Mouse (Mus musculus): ENCODE data around the gene Dtnb. TPM values are rescaled to one million over a fixed set of nuclear protein-coding genes. Genes with fewer than 3 reads are reported as not detected.

Gene Dtnb
- polyA plus RNA-seq, 1 experiment from 2014 or later: 40.9 TPM

DNA sequence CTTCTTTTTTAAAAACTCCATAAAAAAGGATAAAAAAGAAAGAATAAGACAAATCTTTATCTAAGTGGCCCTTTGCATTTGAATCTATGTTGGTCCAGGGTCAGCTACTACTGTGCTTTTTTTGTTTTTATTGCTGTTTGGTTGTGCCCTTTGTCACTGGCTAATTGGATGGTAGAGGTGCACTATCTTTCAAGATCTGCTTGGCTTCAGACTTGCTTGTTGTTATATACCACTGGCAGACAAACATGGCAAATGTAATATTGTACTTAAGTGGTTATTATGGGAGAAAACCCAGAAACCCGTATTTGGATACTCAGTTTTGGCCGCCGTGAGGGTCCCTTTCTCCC lies 46.8 kb downstream of the Dtnb start:
- H3K27ac ChIP-seq: no peak overlapping the region
- no peak overlapping the region for H3K4me3 ChIP-seq
- no peaks in the 10 kb centered on the region for H3K9me3 ChIP-seq
- H3K4me1 ChIP-seq (replicated peaks): no peaks in the 10 kb centered on the region
- ATAC-seq (ENCODE audit: low FRiP score): no peak
- H3K9ac ChIP-seq: no peak overlapping the region
- H3K27me3 ChIP-seq: no peaks in the 10 kb centered on the region
- H3K4me2 ChIP-seq: no peak overlapping the region
- WGBS: 96% methylated on average over 3 of the region's 3 CpGs
- peaks cover 10% of the 10 kb centered on the region for H3K36me3 ChIP-seq

DNA sequence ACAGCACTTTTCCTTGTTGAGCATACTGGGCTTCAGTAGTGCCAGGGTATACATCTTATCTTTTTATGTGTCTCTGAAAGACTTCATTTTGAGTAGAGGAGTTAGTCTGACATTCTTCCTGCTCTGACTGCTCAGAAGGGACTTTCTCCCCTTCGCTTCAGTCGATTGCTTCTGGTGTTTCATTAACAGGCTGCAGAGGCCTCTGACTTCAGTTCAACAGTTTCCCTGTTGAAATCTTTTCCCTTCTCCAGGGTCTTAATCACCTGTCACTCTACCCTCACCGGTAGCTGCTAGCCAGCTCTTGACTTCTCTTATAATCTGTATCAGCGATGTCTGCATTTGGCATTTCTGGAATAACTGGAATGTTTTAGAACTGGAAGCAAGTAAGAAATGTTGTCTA lies 54.7 kb downstream of the Dtnb start:
- H3K27ac ChIP-seq: no peak overlapping the region
- no peak overlapping the region for H3K4me2 ChIP-seq
- H3K27me3 ChIP-seq: no peaks in the 10 kb centered on the region
- H3K9ac ChIP-seq: no peak overlapping the region
- no peaks in the 10 kb centered on the region for H3K36me3 ChIP-seq
- no peak overlapping the region for H3K4me3 ChIP-seq
- no peaks in the 10 kb centered on the region for H3K9me3 ChIP-seq
- 80% methylated on average over 4 of the region's 4 CpGs for WGBS
- H3K4me1 ChIP-seq (replicated peaks): no peaks in the 10 kb centered on the region
- no peak for ATAC-seq (ENCODE audit: low FRiP score)

DNA sequence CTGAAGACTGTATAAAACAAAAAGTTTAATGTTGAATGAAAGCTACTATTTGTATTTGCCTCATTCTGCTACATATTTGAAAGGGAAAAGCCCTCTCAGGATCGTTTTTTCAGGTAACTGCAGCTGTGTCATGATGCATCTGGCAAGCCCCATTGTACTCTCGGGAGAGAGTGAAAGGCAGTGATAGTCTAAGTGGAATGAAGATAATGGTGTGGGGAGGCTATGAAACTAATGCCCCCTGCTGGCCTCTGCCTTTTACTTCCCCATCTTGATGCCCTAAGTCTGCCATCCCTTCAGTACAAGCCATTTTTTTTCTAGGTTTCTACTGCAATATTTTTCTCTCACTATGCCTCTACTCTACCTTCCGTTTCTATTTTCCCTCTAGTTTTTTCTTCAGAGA lies 69.8 kb downstream of the Dtnb start:
- 54% methylated on average over 3 of the region's 3 CpGs for WGBS

DNA sequence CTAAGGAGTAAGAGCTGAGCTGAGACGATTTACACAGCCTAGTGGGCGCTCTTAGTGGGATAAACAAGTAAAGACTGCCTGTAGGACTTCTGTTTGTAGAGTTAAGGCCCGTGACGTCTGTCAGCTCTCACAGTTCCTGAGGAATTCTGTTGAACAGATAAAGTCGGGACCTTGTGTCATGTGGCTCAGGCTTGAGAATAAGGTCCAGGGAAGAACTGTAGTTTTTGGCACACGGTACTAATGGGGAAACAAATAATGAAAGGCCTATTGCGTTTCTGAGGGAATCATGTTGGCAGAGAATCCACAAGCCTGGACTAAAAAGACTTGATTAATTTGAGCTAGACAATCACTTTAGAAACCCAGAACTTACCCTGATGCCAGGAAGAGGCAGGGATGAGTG lies 84.6 kb downstream of the Dtnb start:
- H3K27ac ChIP-seq: no peak overlapping the region
- H3K9ac ChIP-seq: no peak overlapping the region
- no peak for ATAC-seq (ENCODE audit: low FRiP score)
- no peaks in the 10 kb centered on the region for H3K9me3 ChIP-seq
- H3K4me1 ChIP-seq (replicated peaks): no peaks in the 10 kb centered on the region
- H3K4me3 ChIP-seq: no peak overlapping the region
- 74% methylated on average over 7 of the region's 7 CpGs for WGBS
- H3K4me2 ChIP-seq: no peak overlapping the region
- no peaks in the 10 kb centered on the region for H3K27me3 ChIP-seq
- peaks cover 6% of the 10 kb centered on the region; the same call in 1 of the 2 replicates for H3K36me3 ChIP-seq

More for the DNA sequence above, 69.8 kb downstream of the Dtnb start:
- Histone ChIP-seq H3K36me3 (peaks cover 2% of the 10 kb centered on the region; the same call in 1 of the 2 replicates), H3K4me1 (replicated peaks) (no peaks in the 10 kb centered on the region), H3K9me3 (no peaks in the 10 kb centered on the region), H3K27ac (no peak overlapping the region), H3K4me3 (no peak overlapping the region), H3K27me3 (no peaks in the 10 kb centered on the region), H3K9ac (no peak overlapping the region), H3K4me2 (no peak overlapping the region)
- ATAC-seq (ENCODE audit: low FRiP score): no peak

DNA sequence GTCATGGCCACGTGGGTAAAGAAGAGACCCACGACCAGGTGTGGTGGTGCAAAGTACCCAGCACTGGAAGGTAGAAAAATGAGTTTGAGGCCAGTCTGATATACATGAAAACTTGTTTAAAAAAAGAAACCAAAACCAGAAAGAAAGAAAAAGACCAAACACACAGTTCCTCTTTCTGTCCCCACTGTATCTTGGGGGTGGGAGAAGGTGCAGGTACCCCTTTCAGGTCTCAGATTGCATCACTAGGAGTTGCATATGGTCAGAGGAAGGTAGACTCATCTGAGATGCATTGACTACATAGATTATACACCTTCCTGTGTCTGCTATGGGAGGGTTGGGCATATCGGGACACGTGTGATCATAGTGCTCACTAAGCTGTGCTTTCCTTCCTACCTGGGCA lies 85.1 kb downstream of the Dtnb start:
- H3K9ac ChIP-seq: no peak overlapping the region
- 86% methylated on average over 4 of the region's 4 CpGs for WGBS
- ATAC-seq (ENCODE audit: low FRiP score): no peak
- H3K27me3 ChIP-seq: no peaks in the 10 kb centered on the region
- no peak overlapping the region for H3K27ac ChIP-seq
- no peak overlapping the region for H3K4me2 ChIP-seq
- no peaks in the 10 kb centered on the region for H3K9me3 ChIP-seq
- H3K36me3 ChIP-seq: peaks cover 6% of the 10 kb centered on the region; the same call in 1 of the 2 replicates
- no peak overlapping the region for H3K4me3 ChIP-seq
- no peaks in the 10 kb centered on the region for H3K4me1 ChIP-seq (replicated peaks)

DNA sequence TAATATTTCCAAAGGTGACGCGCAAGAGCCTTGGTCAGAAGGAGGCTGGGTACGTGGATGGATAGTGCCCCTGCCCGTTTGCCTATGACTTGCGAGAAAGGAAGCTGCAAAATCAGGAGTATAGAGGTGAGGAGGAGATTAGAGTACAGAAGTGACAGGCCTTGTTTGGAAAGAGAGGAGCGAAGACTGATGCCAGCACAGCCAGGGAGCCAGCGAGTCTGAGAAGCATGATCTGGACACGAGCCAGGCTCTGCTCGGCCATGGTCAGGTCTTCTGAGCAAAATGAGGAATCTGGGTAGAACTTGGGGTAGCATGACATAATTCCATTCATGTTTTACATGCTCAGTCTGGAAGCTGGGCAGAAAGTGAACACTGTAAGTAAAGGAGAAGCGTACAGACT lies 85.6 kb downstream of the Dtnb start:
- no peak for ATAC-seq (ENCODE audit: low FRiP score)
- H3K36me3 ChIP-seq: peaks cover 6% of the 10 kb centered on the region; the same call in 1 of the 2 replicates
- no peaks in the 10 kb centered on the region for H3K9me3 ChIP-seq
- H3K27ac ChIP-seq: no peak overlapping the region
- H3K27me3 ChIP-seq: no peaks in the 10 kb centered on the region
- WGBS: 87% methylated on average over 10 of the region's 10 CpGs
- 0 out of 2 replicates have a peak, but pooled peaks cover 3% of the 10 kb centered on the region for H3K4me1 ChIP-seq (replicated peaks)
- no peak overlapping the region for H3K9ac ChIP-seq
- H3K4me3 ChIP-seq: no peak overlapping the region
- H3K4me2 ChIP-seq: no peak overlapping the region

DNA sequence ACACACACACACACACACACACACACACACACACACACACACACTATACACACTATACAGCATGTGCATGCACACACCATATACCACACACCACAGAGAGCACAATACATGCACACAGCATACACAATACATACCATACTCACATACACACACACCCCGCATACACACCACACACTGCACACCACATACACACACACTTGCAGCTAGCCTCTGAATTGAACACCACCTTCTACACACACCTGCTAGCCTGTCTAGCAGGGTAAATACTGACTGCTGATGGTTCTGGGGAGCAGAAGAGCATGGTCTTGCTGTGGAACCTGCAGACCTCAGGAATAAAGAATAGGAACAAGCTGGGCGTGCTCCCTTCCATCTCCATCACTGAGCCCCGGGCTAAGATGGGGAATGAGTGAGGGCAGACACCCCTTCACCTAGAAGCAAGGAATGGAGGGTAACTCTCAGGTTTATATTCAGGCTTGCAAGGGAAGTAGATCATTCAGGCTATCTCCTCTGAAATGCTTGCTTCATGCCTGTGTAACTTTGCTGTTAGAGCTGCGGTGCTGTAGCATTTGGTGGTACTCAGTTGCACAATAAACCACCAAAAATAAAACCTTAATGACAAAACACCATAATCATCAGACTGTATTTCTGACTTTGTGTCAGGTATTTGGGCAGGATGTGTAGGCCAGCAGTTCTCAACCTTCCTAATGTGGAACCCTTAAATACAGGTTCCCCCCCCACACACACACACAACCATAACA lies 87.6 kb downstream of the Dtnb start:
- Histone ChIP-seq H3K27ac (no peak overlapping the region), H3K9me3 (no peaks in the 10 kb centered on the region), H3K36me3 (peaks cover 6% of the 10 kb centered on the region; the same call in 1 of the 2 replicates), H3K4me1 (replicated peaks) (0 out of 2 replicates have a peak, but pooled peaks cover 3% of the 10 kb centered on the region), H3K9ac (no peak overlapping the region), H3K4me2 (no peak overlapping the region), H3K27me3 (no peaks in the 10 kb centered on the region), H3K4me3 (no peak overlapping the region)
- WGBS: 89% methylated on average over 4 of the region's 4 CpGs
- ATAC-seq (ENCODE audit: low FRiP score): no peak

DNA sequence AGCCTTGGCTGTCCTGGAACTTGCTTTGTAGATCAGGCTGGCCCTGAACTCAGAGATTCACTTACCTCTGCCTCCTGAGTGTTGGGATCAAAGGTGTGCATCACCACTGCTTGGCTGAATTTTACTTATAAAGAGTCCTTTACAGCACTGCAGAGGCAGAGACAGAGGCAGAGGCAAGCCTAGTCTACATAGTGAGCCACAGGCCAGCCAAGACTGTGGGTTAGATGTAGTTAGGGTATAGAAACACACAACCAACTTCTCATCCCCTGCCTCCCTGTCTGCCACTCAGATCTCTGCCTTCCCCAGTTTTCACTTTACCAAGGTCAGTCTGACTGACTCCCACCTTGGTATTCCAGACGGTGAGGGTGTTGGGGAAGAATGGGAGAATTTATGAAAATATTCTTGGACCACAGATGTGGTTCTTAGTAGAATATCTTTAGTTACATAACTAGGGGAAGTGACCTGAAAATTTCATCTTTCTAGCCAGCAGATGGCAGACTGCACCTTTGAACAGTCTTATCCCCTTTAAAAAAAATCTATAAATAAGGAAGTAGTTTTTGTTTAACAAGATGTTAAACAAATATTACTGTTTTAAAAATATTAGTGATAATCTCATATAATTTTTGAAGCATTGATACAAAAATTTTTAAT lies 88.9 kb downstream of the Dtnb start:
- no peak for ATAC-seq (ENCODE audit: low FRiP score)
- no peak overlapping the region for H3K27ac ChIP-seq
- no peak overlapping the region for H3K9ac ChIP-seq
- no peaks in the 10 kb centered on the region for H3K27me3 ChIP-seq
- no peaks in the 10 kb centered on the region for H3K9me3 ChIP-seq
- no peak overlapping the region for H3K4me2 ChIP-seq
- H3K4me3 ChIP-seq: no peak overlapping the region
- 82% methylated on average over 1 of the region's 1 CpGs for WGBS
- peaks cover 6% of the 10 kb centered on the region; the same call in 1 of the 2 replicates for H3K36me3 ChIP-seq
- H3K4me1 ChIP-seq (replicated peaks): 0 out of 2 replicates have a peak, but pooled peaks cover 3% of the 10 kb centered on the region

DNA sequence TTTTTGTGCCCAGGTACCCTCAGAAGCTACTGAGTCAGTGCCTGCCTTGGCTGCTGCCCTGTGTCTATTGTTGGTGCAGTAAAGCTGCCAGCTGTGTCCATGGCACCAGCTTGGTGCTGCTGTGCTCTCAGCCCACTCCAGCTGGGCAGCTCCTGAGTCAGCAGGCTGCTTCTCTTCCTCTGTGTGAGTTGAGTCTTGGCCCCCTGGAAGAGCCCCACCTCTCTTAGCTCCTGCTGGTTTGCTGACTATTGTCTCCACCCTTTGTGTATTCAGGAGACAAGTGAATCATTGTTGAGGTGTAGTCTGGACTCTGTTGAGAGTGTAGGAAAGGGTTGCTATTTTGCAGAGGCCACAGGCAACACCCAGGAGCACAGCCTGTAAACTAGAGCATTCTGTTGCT lies 90.5 kb downstream of the Dtnb start:
- Histone ChIP-seq H3K4me1 (replicated peaks) (0 out of 2 replicates have a peak, but pooled peaks cover 3% of the 10 kb centered on the region), H3K36me3 (peaks cover 4% of the 10 kb centered on the region; the same call in 1 of the 2 replicates), H3K4me2 (no peak overlapping the region), H3K9ac (no peak overlapping the region), H3K4me3 (no peak overlapping the region), H3K9me3 (no peaks in the 10 kb centered on the region), H3K27ac (no peak overlapping the region), H3K27me3 (no peaks in the 10 kb centered on the region)
- ATAC-seq (ENCODE audit: low FRiP score): no peak

DNA sequence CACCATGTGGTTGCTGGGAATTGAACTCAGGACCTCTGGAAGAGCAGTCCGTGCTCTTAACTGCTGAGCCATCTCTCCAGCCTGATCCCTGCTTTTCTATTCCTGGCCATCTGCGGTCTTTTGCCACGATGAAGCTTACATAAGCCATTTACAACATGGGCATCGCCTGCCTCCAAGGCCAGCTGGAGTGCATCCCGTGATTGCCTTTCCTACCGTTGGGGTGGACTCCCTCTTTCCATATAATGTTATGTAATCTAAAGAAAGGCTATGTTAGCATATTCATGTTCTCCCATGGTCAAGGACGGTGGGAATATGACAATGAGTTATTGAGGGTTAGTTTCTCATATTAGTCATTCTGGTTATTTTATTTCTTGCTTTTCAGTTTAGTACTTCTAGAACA lies 91.2 kb downstream of the Dtnb start:
- 0 out of 2 replicates have a peak, but pooled peaks cover 3% of the 10 kb centered on the region for H3K4me1 ChIP-seq (replicated peaks)
- no peaks in the 10 kb centered on the region for H3K9me3 ChIP-seq
- H3K9ac ChIP-seq: no peak overlapping the region
- no peaks in the 10 kb centered on the region for H3K27me3 ChIP-seq
- no peaks in the 10 kb centered on the region; the same call in 1 of the 2 replicates for H3K36me3 ChIP-seq
- no peak for ATAC-seq (ENCODE audit: low FRiP score)
- WGBS: 95% methylated on average over 7 of the region's 7 CpGs
- H3K4me3 ChIP-seq: no peak overlapping the region
- no peak overlapping the region for H3K4me2 ChIP-seq
- no peak overlapping the region for H3K27ac ChIP-seq

DNA sequence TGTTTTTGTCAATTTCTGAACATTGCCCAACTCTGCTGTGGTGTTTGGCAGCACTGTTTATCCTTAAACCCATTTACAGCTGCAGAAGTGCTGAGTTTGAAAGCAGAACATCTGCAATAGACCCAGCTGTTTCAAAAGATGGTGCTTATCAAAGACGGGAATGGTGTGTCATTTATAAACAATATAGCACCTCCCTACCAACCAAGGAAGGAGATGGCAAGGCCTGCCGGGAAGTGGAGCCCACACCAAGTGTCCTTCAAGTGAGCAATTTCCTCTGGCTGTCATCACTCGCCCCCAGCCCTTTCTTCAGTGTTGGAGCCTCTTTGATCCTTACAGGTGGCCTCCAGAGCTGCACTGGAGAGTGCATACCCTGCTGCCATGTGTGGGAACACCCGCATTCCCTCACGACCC lies 97.8 kb downstream of the Dtnb start:
- no peak overlapping the region for H3K4me2 ChIP-seq
- H3K36me3 ChIP-seq: peaks cover 6% of the 10 kb centered on the region
- no peaks in the 10 kb centered on the region for H3K9me3 ChIP-seq
- H3K4me3 ChIP-seq: no peak overlapping the region
- no peak overlapping the region for H3K9ac ChIP-seq
- no peak overlapping the region for H3K27ac ChIP-seq
- H3K27me3 ChIP-seq: no peaks in the 10 kb centered on the region
- H3K4me1 ChIP-seq (replicated peaks): no peaks in the 10 kb centered on the region
- no peak for ATAC-seq (ENCODE audit: low FRiP score)
- WGBS: 40% methylated on average over 5 of the region's 5 CpGs

DNA sequence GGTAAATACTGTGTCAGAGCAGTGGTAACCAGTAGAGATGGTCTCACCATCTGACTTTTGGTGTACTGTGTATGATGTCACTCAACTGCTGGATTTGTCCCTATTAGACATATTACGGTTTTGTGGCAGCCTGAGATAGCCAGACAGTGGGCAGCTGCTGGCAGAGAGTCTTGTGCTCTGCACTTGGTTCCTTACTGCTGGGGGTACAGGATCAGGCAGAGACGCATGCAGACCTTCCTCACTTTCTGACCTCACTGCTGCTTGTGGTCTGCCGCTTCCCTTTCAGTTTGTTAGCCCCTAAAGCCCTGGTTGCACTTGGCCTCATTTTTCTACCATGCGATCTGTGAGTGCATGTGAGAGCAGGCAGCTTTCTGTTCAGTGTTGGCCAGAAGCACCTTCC lies 98.9 kb downstream of the Dtnb start:
- no peak overlapping the region for H3K4me3 ChIP-seq
- H3K4me2 ChIP-seq: no peak overlapping the region
- peaks cover 6% of the 10 kb centered on the region for H3K36me3 ChIP-seq
- no peaks in the 10 kb centered on the region for H3K27me3 ChIP-seq
- H3K4me1 ChIP-seq (replicated peaks): no peaks in the 10 kb centered on the region
- ATAC-seq (ENCODE audit: low FRiP score): no peak
- no peak overlapping the region for H3K9ac ChIP-seq
- WGBS: 78% methylated on average over 4 of the region's 4 CpGs
- no peak overlapping the region for H3K27ac ChIP-seq
- no peaks in the 10 kb centered on the region for H3K9me3 ChIP-seq

DNA sequence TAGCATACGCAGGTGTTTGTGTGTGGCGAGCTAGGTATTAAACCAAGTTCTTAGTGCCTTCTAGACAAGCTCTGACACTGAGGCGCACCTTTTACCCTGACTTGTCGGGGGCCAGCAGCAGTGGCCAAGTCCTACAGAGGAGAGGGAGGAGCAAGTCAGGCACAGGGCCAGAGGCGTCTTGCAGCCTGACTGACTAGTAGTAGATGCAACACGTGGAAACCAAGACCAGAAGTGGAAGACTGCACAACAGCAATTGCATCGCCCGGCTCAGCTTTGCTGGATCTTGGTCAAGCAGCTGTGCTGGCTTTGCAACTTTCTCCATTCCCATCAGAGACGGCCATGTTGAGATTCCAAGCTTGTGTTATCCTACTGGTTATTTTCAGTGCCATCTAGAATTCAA lies 100.6 kb downstream of the Dtnb start:
- WGBS: 87% methylated on average over 9 of the region's 9 CpGs

More for the DNA sequence above, 100.6 kb downstream of the Dtnb start:
- no peaks in the 10 kb centered on the region for H3K4me1 ChIP-seq (replicated peaks)
- no peak overlapping the region for H3K4me2 ChIP-seq
- H3K36me3 ChIP-seq: peaks cover 6% of the 10 kb centered on the region
- H3K9me3 ChIP-seq: no peaks in the 10 kb centered on the region
- H3K4me3 ChIP-seq: no peak overlapping the region
- ATAC-seq (ENCODE audit: low FRiP score): no peak
- H3K27ac ChIP-seq: no peak overlapping the region
- H3K9ac ChIP-seq: no peak overlapping the region
- no peaks in the 10 kb centered on the region for H3K27me3 ChIP-seq
